Mouse (Mus musculus): ENCODE measurements around the gene Ube2r2.

The Ube2r2 gene

GRCm38 (mm10) chr4:41115074-41115473 is 20.5 kb upstream of the Ube2r2 start:
- in situ Hi-C loops (cut with MboI; ENCODE audit: low pct_unique_long_range_greater_than_20kb in 1 of 2, low sequenced_read_pairs in 2 of 2, unreplicated experiment in 1 of 2), result loop anchor here (5.0 kb wide), 2 partner anchors 53 to 63 kb away; no protein-coding TSS in a partner anchor

GRCm38 (mm10) chr4:41115793-41116192 is 19.8 kb upstream of the Ube2r2 start:
- in situ Hi-C loops (cut with MboI; ENCODE audit: low pct_unique_long_range_greater_than_20kb in 1 of 2, low sequenced_read_pairs in 2 of 2, unreplicated experiment in 1 of 2), result loop anchor here (5.0 kb wide), 2 partner anchors 53 to 63 kb away; no protein-coding TSS in a partner anchor

GRCm38 (mm10) chr4:41116817-41117216 is 18.7 kb upstream of the Ube2r2 start:
- in situ Hi-C loops (cut with MboI; ENCODE audit: low pct_unique_long_range_greater_than_20kb in 1 of 2, low sequenced_read_pairs in 2 of 2, unreplicated experiment in 1 of 2), result loop anchor here (5.0 kb wide), 2 partner anchors 55 to 65 kb away; no protein-coding TSS in a partner anchor

- in situ Hi-C loops (cut with MboI; ENCODE audit: low pct_unique_long_range_greater_than_20kb in 1 of 2, low sequenced_read_pairs in 2 of 2, unreplicated experiment in 1 of 2), result loop anchor here (5.0 kb wide), 2 partner anchors 56 to 66 kb away; no protein-coding TSS in a partner anchor
These were observed 16.7 kb upstream of the Ube2r2 start for GRCm38 (mm10) chr4:41118706-41119292.

- in situ Hi-C loops (cut with MboI; ENCODE audit: low pct_unique_long_range_greater_than_20kb in 1 of 2, low sequenced_read_pairs in 2 of 2, unreplicated experiment in 1 of 2), result loop anchor here in 1 of 2 experiments (10.0 kb wide), 1 partner anchor 50 kb away; no protein-coding TSS in a partner anchor
These were observed 11.2 kb upstream of the Ube2r2 start, which contains the start of gene Nol6 for GRCm38 (mm10) chr4:41124180-41124951. TSS of gene Nol6 (minus strand) at chr4:41124455.

GRCm38 (mm10) chr4:41129406-41129805 is 6.1 kb upstream of the Ube2r2 start:
- in situ Hi-C loops (cut with MboI; ENCODE audit: low pct_unique_long_range_greater_than_20kb in 1 of 2, low sequenced_read_pairs in 2 of 2, unreplicated experiment in 1 of 2), result loop anchor here (10.0 to 25.0 kb wide), 2 partner anchors 45 to 583 kb away; partner anchors contain the start of genes Dctn3 (in 1 of the 2) and Rpp25l (in 1 of the 2)

- in situ Hi-C loops (cut with MboI; ENCODE audit: low pct_unique_long_range_greater_than_20kb in 1 of 2, low sequenced_read_pairs in 2 of 2, unreplicated experiment in 1 of 2), result loop anchor here (5.0 to 25.0 kb wide), 3 partner anchors 37 to 582 kb away; partner anchors contain the start of genes Dctn3 (in 1 of the 2) and Rpp25l (in 1 of the 2)
These were observed 5.7 kb upstream of the Ube2r2 start for GRCm38 (mm10) chr4:41129836-41130235.

GRCm38 (mm10) chr4:41132471-41132870 is 3.1 kb upstream of the Ube2r2 start:
- in situ Hi-C loops (cut with MboI; ENCODE audit: low pct_unique_long_range_greater_than_20kb in 1 of 2, low sequenced_read_pairs in 2 of 2, unreplicated experiment in 1 of 2), result loop anchor here in 1 of 2 experiments (5.0 to 25.0 kb wide), 2 partner anchors 35 to 580 kb away; partner anchors contain the start of genes Dctn3 and Rpp25l

GRCm38 (mm10) chr4:41133529-41134291 is 1.8 kb upstream of the Ube2r2 start:
- in situ Hi-C loops (cut with MboI; ENCODE audit: low pct_unique_long_range_greater_than_20kb in 1 of 2, low sequenced_read_pairs in 2 of 2, unreplicated experiment in 1 of 2), result loop anchor here in 1 of 2 experiments (5.0 to 25.0 kb wide), 2 partner anchors 34 to 579 kb away; partner anchors contain the start of genes Dctn3 and Rpp25l

- in situ Hi-C loops (cut with MboI; ENCODE audit: low pct_unique_long_range_greater_than_20kb in 1 of 2, low sequenced_read_pairs in 2 of 2, unreplicated experiment in 1 of 2), result loop anchor here in 1 of 2 experiments (5.0 to 25.0 kb wide), 2 partner anchors 32 to 577 kb away; partner anchors contain the start of genes Dctn3 and Rpp25l
These were observed 420 bp upstream of the Ube2r2 start for GRCm38 (mm10) chr4:41134935-41135710.

GRCm38 (mm10) chr4:41136454-41136805 is 887 bp downstream of the Ube2r2 start:
- in situ Hi-C loops (cut with MboI; ENCODE audit: low pct_unique_long_range_greater_than_20kb in 1 of 2, low sequenced_read_pairs in 2 of 2, unreplicated experiment in 1 of 2), result loop anchor here in 1 of 2 experiments (25.0 kb wide), 1 partner anchor 576 kb away; the partner anchor contains the start of genes Dctn3 and Rpp25l

GRCm38 (mm10) chr4:41136811-41137210 is 1.3 kb downstream of the Ube2r2 start:
- in situ Hi-C loops (cut with MboI; ENCODE audit: low pct_unique_long_range_greater_than_20kb in 1 of 2, low sequenced_read_pairs in 2 of 2, unreplicated experiment in 1 of 2), result loop anchor here in 1 of 2 experiments (25.0 kb wide), 1 partner anchor 575 kb away; the partner anchor contains the start of genes Dctn3 and Rpp25l

GRCm38 (mm10) chr4:41140174-41140875 is 4.8 kb downstream of the Ube2r2 start:
- in situ Hi-C loops (cut with MboI; ENCODE audit: low pct_unique_long_range_greater_than_20kb in 1 of 2, low sequenced_read_pairs in 2 of 2, unreplicated experiment in 1 of 2), result loop anchor here in 1 of 2 experiments (25.0 kb wide), 1 partner anchor 572 kb away; the partner anchor contains the start of genes Dctn3 and Rpp25l

- in situ Hi-C loops (cut with MboI; ENCODE audit: low pct_unique_long_range_greater_than_20kb in 1 of 2, low sequenced_read_pairs in 2 of 2, unreplicated experiment in 1 of 2), result loop anchor here in 1 of 2 experiments (25.0 kb wide), 1 partner anchor 570 kb away; the partner anchor contains the start of genes Dctn3 and Rpp25l
These were observed 7.1 kb downstream of the Ube2r2 start for GRCm38 (mm10) chr4:41142601-41143000.

GRCm38 (mm10) chr4:41149891-41150290 is 14.3 kb downstream of the Ube2r2 start:
- in situ Hi-C loops (cut with MboI; ENCODE audit: low pct_unique_long_range_greater_than_20kb in 1 of 2, low sequenced_read_pairs in 2 of 2, unreplicated experiment in 1 of 2), result loop anchor here in 1 of 2 experiments (25.0 kb wide), 1 partner anchor 562 kb away; the partner anchor contains the start of genes Dctn3 and Rpp25l

GRCm38 (mm10) chr4:41151186-41151585 is 15.6 kb downstream of the Ube2r2 start:
- in situ Hi-C loops (cut with MboI; ENCODE audit: low pct_unique_long_range_greater_than_20kb in 1 of 2, low sequenced_read_pairs in 2 of 2, unreplicated experiment in 1 of 2), result no loop called here

All from mouse embryonic stem cell (cell line).